Mouse (Mus musculus) erythroblast, embryonic 14.5 days (primary cell): Measurements from ENCODE around the gene Scamp4.

Source experiments
- GATA1 ChIP-seq: IDR thresholded peaks from 2 replicates; pipeline ENCODE4 v1.6.1; 2012; ENCODE audit warnings: low read length, inconsistent platforms, mixed read lengths
- TAL1 ChIP-seq: IDR thresholded peaks from 3 replicates; pipeline ENCODE4 v1.6.1; 2012; ENCODE audit warnings: low read length, inconsistent platforms, mixed read lengths

- no peak for TF ChIP-seq GATA1
- TF ChIP-seq TAL1, result no peak
Observed at GRCm38 (mm10) chr10:80621940-80622660, 19.4 kb downstream of the Scamp4 start.
